Mouse (Mus musculus) v-Abl transformed pro-B cells (cell line): ENCODE measurements around the gene Prkaa2.
"Not testable (repeated sequence)": the region's sequence is repeated elsewhere in the genome, so short reads cannot be mapped to it uniquely, and the experiment has no call there.

Experiments used
- in situ Hi-C, 2 experiments: fragments of 400-800 bp; cut with MboI; formaldehyde crosslinking; loops; one replicate each; pipeline ENCODE4 v1.15.1; 2025; ENCODE audit not compliant: unreplicated experiment in 2 of 2

The Prkaa2 gene

GRCm38 (mm10) chr4:105033153-105033552 is 76.5 kb downstream of the Prkaa2 start:
- in situ Hi-C loops = loop anchor here (5.0 to 25.0 kb wide), 6 partner anchors 84 to 1342 kb away; partner anchors contain the start of gene Fyb2 (in 1 of the 2)

- in situ Hi-C loops = loop anchor here (5.0 to 25.0 kb wide), 6 partner anchors 86 to 1344 kb away; partner anchors contain the start of gene Fyb2 (in 1 of the 2)
Observed at GRCm38 (mm10) chr4:105031104-105031503, 78.6 kb downstream of the Prkaa2 start.

GRCm38 (mm10) chr4:105027278-105027677 is 82.4 kb downstream of the Prkaa2 start:
- in situ Hi-C loops = loop anchor here (25.0 kb wide), 2 partner anchors 285 to 910 kb away; no protein-coding TSS in a partner anchor

GRCm38 (mm10) chr4:105016006-105016613 is 93.6 kb downstream of the Prkaa2 start:
- in situ Hi-C loops = no loop called here

GRCm38 (mm10) chr4:105015496-105015895 is 94.2 kb downstream of the Prkaa2 start:
- in situ Hi-C loops = no loop called here

- in situ Hi-C loops = no loop called here
Observed at GRCm38 (mm10) chr4:105013718-105014117, 96.0 kb downstream of the Prkaa2 start.

- in situ Hi-C loops = no loop called here
Observed at GRCm38 (mm10) chr4:105007360-105008018, 102.2 kb downstream of the Prkaa2 start.

- in situ Hi-C loops = not testable (repeated sequence)
Observed at GRCm38 (mm10) chr4:105004649-105005048, 105.0 kb downstream of the Prkaa2 start.

GRCm38 (mm10) chr4:105004135-105004534 is 105.6 kb downstream of the Prkaa2 start:
- in situ Hi-C loops = no loop called here

- in situ Hi-C loops = no loop called here
Observed at GRCm38 (mm10) chr4:105001736-105002135, 108.0 kb downstream of the Prkaa2 start.

- in situ Hi-C loops = no loop called here
Observed at GRCm38 (mm10) chr4:104999702-105000101, 110.0 kb downstream of the Prkaa2 start.

- in situ Hi-C loops = no loop called here
Observed at GRCm38 (mm10) chr4:104993140-104993874, 116.4 kb downstream of the Prkaa2 start.

GRCm38 (mm10) chr4:104992271-104992670 is 117.4 kb downstream of the Prkaa2 start:
- in situ Hi-C loops = no loop called here

GRCm38 (mm10) chr4:104990686-104991085 is 119.0 kb downstream of the Prkaa2 start:
- in situ Hi-C loops = no loop called here

GRCm38 (mm10) chr4:104990016-104990415 is 119.7 kb downstream of the Prkaa2 start:
- in situ Hi-C loops = no loop called here

GRCm38 (mm10) chr4:104988709-104989108 is 121.0 kb downstream of the Prkaa2 start:
- in situ Hi-C loops = no loop called here

- in situ Hi-C loops = no loop called here
Observed at GRCm38 (mm10) chr4:104988102-104988501, 121.6 kb downstream of the Prkaa2 start.

- in situ Hi-C loops = no loop called here
Observed at GRCm38 (mm10) chr4:104987631-104988030, 122.1 kb downstream of the Prkaa2 start.

GRCm38 (mm10) chr4:104985960-104986632 is 123.6 kb downstream of the Prkaa2 start:
- in situ Hi-C loops = no loop called here
